ENCODE assay signal across 10 mouse cellular contexts in the genomic region with DNA sequence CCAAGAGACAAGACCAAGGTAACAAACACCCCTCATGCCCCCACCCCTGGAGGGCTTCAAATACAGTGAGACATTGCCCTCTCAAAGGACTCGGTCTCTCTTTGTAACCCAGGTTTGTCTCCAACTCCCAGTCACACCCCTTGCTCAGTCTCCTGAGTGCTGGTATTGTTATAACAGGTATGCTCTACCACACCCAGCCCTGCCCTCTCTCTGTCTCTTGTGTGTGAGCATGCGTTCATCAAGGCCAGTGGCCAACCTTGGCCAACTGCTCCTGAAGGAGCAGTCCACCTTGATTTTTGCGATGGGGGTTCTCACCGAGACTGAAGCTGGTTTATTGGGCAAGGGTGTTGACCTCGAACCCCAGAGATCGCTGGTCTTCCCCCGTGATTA. TPM values are rescaled to one million over a fixed set of nuclear protein-coding genes. Genes with fewer than 3 reads are reported as not detected.
DNase-seq lines count a peak whose midpoint lies in the region; ATAC-seq and TF ChIP-seq lines count a peak whose summit lies in the region.
"Had no signal": no experiment of that assay in that cellular context is flagged by ENCODE, and none has a peak within 500 bp of the region (broad histone marks: within the 10 kb centered on the region; RNA-seq: fewer than 3 reads in every experiment).

No protein-coding gene starts in this region.

- no peaks in the 10 kb centered on the region for H3K9me3 ChIP-seq in heart, embryonic 12.5 days (replicated peaks)
- H3K9me3 ChIP-seq in lung, postnatal 0 days (ENCODE audit: low read length): no peaks in the 10 kb centered on the region
- H3K9me3 ChIP-seq in hindbrain, embryonic 14.5 days (ENCODE audit: control insufficient read depth, low read length): no peaks in the 10 kb centered on the region
- H3K9me3 ChIP-seq in stomach, embryonic 15.5 days: no peaks in the 10 kb centered on the region
- H3K9me3 ChIP-seq: megakaryocyte, embryonic 14.5 days had no signal

- TF ChIP-seq EP300 in lung, postnatal 0 days (IDR thresholded peaks at IDR 0.05): no peak

- H3K27me3 ChIP-seq in heart, embryonic 12.5 days (replicated peaks): no peaks in the 10 kb centered on the region
- no peaks in the 10 kb centered on the region for H3K27me3 ChIP-seq in lung, postnatal 0 days (replicated peaks; ENCODE audit: insufficient read depth, low read length)
- H3K27me3 ChIP-seq in hindbrain, embryonic 14.5 days (ENCODE audit: control insufficient read depth, insufficient read depth, low read length): no peaks in the 10 kb centered on the region
- no peaks in the 10 kb centered on the region for H3K27me3 ChIP-seq in stomach, embryonic 15.5 days (replicated peaks)

- H3K9ac ChIP-seq in heart, embryonic 12.5 days: no peak overlapping the region
- H3K9ac ChIP-seq in lung, postnatal 0 days (replicated peaks; ENCODE audit: low read depth): no peak overlapping the region
- H3K9ac ChIP-seq in hindbrain, embryonic 14.5 days: no peak overlapping the region
- H3K9ac ChIP-seq in stomach, embryonic 15.5 days: no peak overlapping the region

- peaks cover 45% of the 10 kb centered on the region for H3K4me1 ChIP-seq in heart, embryonic 12.5 days (replicated peaks)
- H3K4me1 ChIP-seq in lung, postnatal 0 days (ENCODE audit: insufficient read depth, low read depth, low read length): peaks cover 37% of the 10 kb centered on the region
- H3K4me1 ChIP-seq in hindbrain, embryonic 14.5 days (replicated peaks; ENCODE audit: control insufficient read depth, insufficient read depth, low read length): peaks cover 11% of the 10 kb centered on the region
- peaks cover 57% of the 10 kb centered on the region for H3K4me1 ChIP-seq in stomach, embryonic 15.5 days

- intact Hi-C loops in heart, postnatal 10 days (cut with DNase I): no loop called here

- peak overlapping the region; percentile 91 for H3K27ac ChIP-seq in heart, embryonic 12.5 days (ENCODE audit: poor library complexity, severe bottlenecking)
- H3K27ac ChIP-seq in lung, postnatal 0 days (ENCODE audit: low read length): peak overlapping the region; percentile 82
- H3K27ac ChIP-seq in hindbrain, embryonic 14.5 days: no peak overlapping the region
- peak overlapping the region; percentile 91 for H3K27ac ChIP-seq in stomach, embryonic 15.5 days

- H3K36me3 ChIP-seq in heart, embryonic 12.5 days: no peaks in the 10 kb centered on the region
- H3K36me3 ChIP-seq in lung, postnatal 0 days (ENCODE audit: insufficient read depth, low read length): no peaks in the 10 kb centered on the region
- H3K36me3 ChIP-seq in hindbrain, embryonic 14.5 days (replicated peaks; ENCODE audit: control insufficient read depth, insufficient read depth): no peaks in the 10 kb centered on the region
- no peaks in the 10 kb centered on the region for H3K36me3 ChIP-seq in stomach, embryonic 15.5 days

- TF ChIP-seq CTCF in lung, postnatal 0 days (IDR thresholded peaks at IDR 0.05): no peak

- DNase-seq in heart, postnatal 10 days: no peak
- no peak for DNase-seq in lung, postnatal 0 days (ENCODE audit: low spot score)
- DNase-seq in lung, postnatal 25 days (ENCODE audit: low spot score): no peak
- DNase-seq in hindbrain, embryonic 14.5 days (ENCODE audit: low spot score): no peak
- DNase-seq in gastrocnemius, postnatal 10 days: no peak
- DNase-seq in cerebellum, adult 8-10 months: no peak

- H3K4me3 ChIP-seq in heart, embryonic 12.5 days: no peak overlapping the region
- no peak overlapping the region for H3K4me3 ChIP-seq in lung, postnatal 0 days (ENCODE audit: low read depth, low read length)
- no peak overlapping the region for H3K4me3 ChIP-seq in hindbrain, embryonic 14.5 days (replicated peaks; ENCODE audit: low read length)
- H3K4me3 ChIP-seq in stomach, embryonic 15.5 days (replicated peaks): no peak overlapping the region
- H3K4me3 ChIP-seq: erythroblast, embryonic 14.5 days; megakaryocyte, embryonic 14.5 days had no signal

- peak overlapping the region; percentile 70; the same call in 1 of the 2 replicates for H3K4me2 ChIP-seq in heart, embryonic 12.5 days
- 0 out of 2 replicates have a peak overlapping the region, but pooled peaks have one; percentile 48 for H3K4me2 ChIP-seq in lung, postnatal 0 days (replicated peaks; ENCODE audit: low read depth, low read length)
- 0 out of 2 replicates have a peak overlapping the region, but pooled peaks have one; percentile 55 for H3K4me2 ChIP-seq in hindbrain, embryonic 14.5 days (replicated peaks)
- H3K4me2 ChIP-seq in stomach, embryonic 15.5 days: peak overlapping the region; percentile 46

- ATAC-seq in heart, embryonic 12.5 days (ENCODE audit: insufficient number of reproducible peaks, low FRiP score): no peak
- no peak for ATAC-seq in lung, postnatal 0 days
- ATAC-seq in hindbrain, embryonic 14.5 days (ENCODE audit: low FRiP score): no peak
- ATAC-seq in stomach, embryonic 15.5 days (ENCODE audit: insufficient read depth, low FRiP score, low read depth): 0 out of 2 replicates have a peak, but pooled peaks have one; percentile 32

- WGBS in heart, embryonic 12.5 days: 86% methylated on average over 7 of the region's 7 CpGs
- 73% methylated on average over 7 of the region's 7 CpGs for WGBS in lung, postnatal 0 days
- 95% methylated on average over 7 of the region's 7 CpGs for WGBS in hindbrain, embryonic 14.5 days
- WGBS in stomach, embryonic 15.5 days: 72% methylated on average over 7 of the region's 7 CpGs

RNA-seq across cellular contexts. Expression of gene Tgoln1, which starts 39.2 kb away (rescaled TPM):
- 27.5 and 27.9 TPM in 2 replicates for polyA plus RNA-seq in heart, embryonic 12.5 days (2016; fragmentation: Nextera tagmentation; extraction: Ambion mirVana)
- 10 to 100 TPM; 44.5 to 45.4 TPM for total RNA-seq in heart, postnatal 10 days (2021)
- 120 and 155 TPM in 2 replicates for polyA plus RNA-seq in lung, postnatal 0 days (2015; fragmentation: Nextera tagmentation; extraction: Ambion mirVana)
- polyA plus RNA-seq in hindbrain, embryonic 14.5 days (2014; fragmentation: Nextera tagmentation; extraction: Ambion mirVana): 43.0 and 49.2 TPM in 2 replicates
- 34.0 and 38.4 TPM in 2 replicates for polyA plus RNA-seq in stomach, embryonic 15.5 days (2015; fragmentation: Nextera tagmentation; extraction: Ambion mirVana)
- total RNA-seq in gastrocnemius, postnatal 10 days (2021): 10 to 100 TPM; 22.8 to 25.2 TPM

RNA-seq across cellular contexts. Expression of gene Retsat, which starts 57.8 kb away (rescaled TPM):
- polyA plus RNA-seq in heart, embryonic 12.5 days (2016; fragmentation: Nextera tagmentation; extraction: Ambion mirVana): 13.8 and 16.0 TPM in 2 replicates
- 100 to 1,000 TPM; 141 to 152 TPM for total RNA-seq in heart, postnatal 10 days (2021)
- polyA plus RNA-seq in lung, postnatal 0 days (2015; fragmentation: Nextera tagmentation; extraction: Ambion mirVana): 38.9 and 42.7 TPM in 2 replicates
- polyA plus RNA-seq in hindbrain, embryonic 14.5 days (2014; fragmentation: Nextera tagmentation; extraction: Ambion mirVana): 6.2 and 6.6 TPM in 2 replicates
- 21.5 and 22.3 TPM in 2 replicates for polyA plus RNA-seq in stomach, embryonic 15.5 days (2015; fragmentation: Nextera tagmentation; extraction: Ambion mirVana)
- total RNA-seq in gastrocnemius, postnatal 10 days (2021): 10 to 100 TPM; 36.3 to 37.1 TPM

RNA-seq across cellular contexts. Expression of gene Elmod3, which starts 57.8 kb away (rescaled TPM):
- polyA plus RNA-seq in heart, embryonic 12.5 days (2016; fragmentation: Nextera tagmentation; extraction: Ambion mirVana): 12.6 and 13.2 TPM in 2 replicates
- total RNA-seq in heart, postnatal 10 days (2021): 10 to 100 TPM; 15.7 to 16.0 TPM
- 15.9 and 19.7 TPM in 2 replicates for polyA plus RNA-seq in lung, postnatal 0 days (2015; fragmentation: Nextera tagmentation; extraction: Ambion mirVana)
- polyA plus RNA-seq in hindbrain, embryonic 14.5 days (2014; fragmentation: Nextera tagmentation; extraction: Ambion mirVana): 16.8 and 20.0 TPM in 2 replicates
- 13.7 and 15.9 TPM in 2 replicates for polyA plus RNA-seq in stomach, embryonic 15.5 days (2015; fragmentation: Nextera tagmentation; extraction: Ambion mirVana)
- total RNA-seq in gastrocnemius, postnatal 10 days (2021): 1 to 10 TPM; 6.1 to 6.8 TPM
